8 mouse cellular contexts compared by ENCODE assay signal in the genomic region with DNA sequence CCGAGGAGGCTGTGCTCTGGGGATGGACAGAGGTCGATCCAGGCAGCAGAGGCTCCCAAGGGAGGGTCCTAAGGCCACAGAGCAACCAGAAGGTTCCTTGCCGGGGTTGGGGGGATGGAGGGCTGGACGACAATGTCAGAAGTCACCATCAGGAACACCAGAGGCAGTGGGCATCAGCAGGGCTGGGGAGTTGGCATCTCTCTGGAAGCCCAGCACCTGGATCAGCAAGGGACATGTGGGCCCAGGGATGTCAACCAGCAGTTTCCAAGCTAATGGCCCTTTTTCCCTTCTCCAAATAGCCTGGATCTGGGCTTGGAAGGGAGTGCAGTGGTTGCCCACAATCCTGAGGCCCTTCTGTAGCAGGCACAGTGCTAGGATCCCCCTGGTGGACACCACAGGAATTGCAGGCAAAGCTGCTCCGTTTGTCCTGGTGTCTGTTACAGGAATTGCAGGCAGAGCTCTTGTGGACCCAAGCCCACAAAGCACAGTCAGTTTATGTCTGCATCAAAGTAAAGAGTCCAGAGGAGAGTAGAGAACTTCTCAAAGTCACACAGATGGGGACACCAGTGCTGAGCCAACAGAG. TPM values are rescaled to one million over a fixed set of nuclear protein-coding genes. Genes with fewer than 3 reads are reported as not detected.
DNase-seq lines count a peak whose midpoint lies in the region; ATAC-seq and TF ChIP-seq lines count a peak whose summit lies in the region.

No protein-coding gene starts in this region.

- no peak for TF ChIP-seq EP300 in liver, embryonic 14.5 days (IDR thresholded peaks at IDR 0.05; ENCODE audit: low read depth)

- peak; percentile 100 for TF ChIP-seq CTCF in liver, embryonic 14.5 days (IDR thresholded peaks at IDR 0.05; ENCODE audit: low read depth)
- peak; percentile 94; the same call in 1 of the 2 replicates for TF ChIP-seq CTCF in thymus, adult 2 months (IDR thresholded peaks at IDR 0.05; ENCODE audit: borderline replicate concordance, control insufficient read depth, extremely low read depth, insufficient read depth, low read length, poor library complexity)

- no peak overlapping the region for H3K4me3 ChIP-seq in liver, embryonic 14.5 days (ENCODE audit: insufficient read depth in 1 of 2, low read depth in 2 of 2, low read length in 2 of 2)
- H3K4me3 ChIP-seq in neural tube, embryonic 14.5 days (ENCODE audit: low read depth, low read length): no peak overlapping the region
- H3K4me3 ChIP-seq in thymus, adult 2 months (ENCODE audit: control insufficient read depth, insufficient read depth, low read length): no peak overlapping the region

- no peak for TF ChIP-seq POLR2A in thymus, adult 2 months (IDR thresholded peaks at IDR 0.05; ENCODE audit: control insufficient read depth, extremely low read depth, insufficient read depth, low read length, poor library complexity)

- no peak overlapping the region for H3K27ac ChIP-seq in liver, embryonic 14.5 days
- H3K27ac ChIP-seq in neural tube, embryonic 14.5 days (ENCODE audit: low read depth, low read length): peak overlapping the region; percentile 77
- no peak overlapping the region for H3K27ac ChIP-seq in thymus, adult 2 months (ENCODE audit: control insufficient read depth, insufficient read depth, low read length)

- peak; percentile 80 for DNase-seq in A20 (ENCODE audit: low read depth, low spot score)
- DNase-seq in WW6 (ENCODE audit: low read depth, low spot score): peak; percentile 75
- DNase-seq in embryo, embryonic 11 days: peak; percentile 79
- DNase-seq in kidney, postnatal 10 days: peak; percentile 70
- peak; percentile 42 to 53 (median 47) for DNase-seq in liver, embryonic 14.5 days (ENCODE audit: low read depth in 3 of 3, low spot score in 3 of 3)
- DNase-seq in thymus, adult 2 months: peak; percentile 73

- H3K27me3 ChIP-seq in liver, embryonic 14.5 days (ENCODE audit: control insufficient read depth, insufficient read depth, low read length): no peaks in the 10 kb centered on the region
- H3K27me3 ChIP-seq in neural tube, embryonic 14.5 days (ENCODE audit: control insufficient read depth, insufficient read depth, low read length): no peaks in the 10 kb centered on the region
- no peaks in the 10 kb centered on the region for H3K27me3 ChIP-seq in thymus, adult 2 months (ENCODE audit: control insufficient read depth, insufficient read depth, low read length)

- H3K36me3 ChIP-seq in liver, embryonic 14.5 days (replicated peaks; ENCODE audit: control insufficient read depth, insufficient read depth, low read depth): no peaks in the 10 kb centered on the region
- H3K36me3 ChIP-seq in neural tube, embryonic 14.5 days (ENCODE audit: control insufficient read depth, insufficient read depth, low read length): no peaks in the 10 kb centered on the region
- no peaks in the 10 kb centered on the region for H3K36me3 ChIP-seq in thymus, adult 2 months (ENCODE audit: control insufficient read depth, insufficient read depth, low read length)

- H3K9ac ChIP-seq in liver, embryonic 14.5 days (replicated peaks): no peak overlapping the region
- H3K9ac ChIP-seq in neural tube, embryonic 14.5 days (replicated peaks; ENCODE audit: low read depth, low read length): no peak overlapping the region

- WGBS in liver, embryonic 14.5 days (ENCODE audit: insufficient replicate concordance): 50% methylated on average over 5 of the region's 5 CpGs
- 59% methylated on average over 5 of the region's 5 CpGs for WGBS in neural tube, embryonic 14.5 days
- WGBS in thymus, adult 2 months: 74% methylated on average over 5 of the region's 5 CpGs

- H3K9me3 ChIP-seq in liver, embryonic 14.5 days (ENCODE audit: control insufficient read depth, low read length): no peaks in the 10 kb centered on the region
- no peaks in the 10 kb centered on the region for H3K9me3 ChIP-seq in neural tube, embryonic 14.5 days (ENCODE audit: control insufficient read depth, low read length)

- H3K4me1 ChIP-seq in liver, embryonic 14.5 days (replicated peaks; ENCODE audit: control insufficient read depth in 2 of 2, insufficient read depth in 2 of 2, low read length in 1 of 2): no peaks in the 10 kb centered on the region
- peaks cover 7% of the 10 kb centered on the region; the same call in 1 of the 2 replicates for H3K4me1 ChIP-seq in neural tube, embryonic 14.5 days (ENCODE audit: control insufficient read depth, insufficient read depth, low read length)
- H3K4me1 ChIP-seq in thymus, adult 2 months (replicated peaks; ENCODE audit: control insufficient read depth, insufficient read depth, low read length): no peaks in the 10 kb centered on the region

- H3K4me2 ChIP-seq in liver, embryonic 14.5 days (ENCODE audit: low read depth): no peak overlapping the region
- no peak overlapping the region for H3K4me2 ChIP-seq in neural tube, embryonic 14.5 days (ENCODE audit: low read depth, low read length)

- peak; percentile 88 for ATAC-seq in granulocyte monocyte progenitor cell, adult 5-6 weeks (replicated peaks; ENCODE audit: poor library complexity, severe bottlenecking)
- ATAC-seq in liver, embryonic 14.5 days (ENCODE audit: insufficient read depth): 0 out of 2 replicates have a peak, but pooled peaks have one; percentile 46
- peak; percentile 23 for ATAC-seq in neural tube, embryonic 14.5 days (ENCODE audit: low read depth)

RNA-seq across cellular contexts. Expression of a gene that starts 1.3 kb away (rescaled TPM):
- 0.84 and 1.1 TPM in 2 replicates for total RNA-seq in granulocyte monocyte progenitor cell, adult 5-6 weeks (2014; fragmentation: Nextera tagmentation)
- 0.41 TPM in 1 of 2 replicates, not detected in the other for total RNA-seq in granulocyte monocyte progenitor cell, adult 5-6 weeks (2017)
- polyA plus RNA-seq in liver, embryonic 14.5 days (2012; rRNA removed): 0.17 and 0.22 TPM in 2 replicates
- 0.14 TPM in 1 of 2 replicates, not detected in the other for polyA plus RNA-seq in liver, embryonic 14.5 days (2014; fragmentation: Nextera tagmentation; extraction: Ambion mirVana)
- 1.5 and 1.9 TPM in 2 replicates for polyA plus RNA-seq in neural tube, embryonic 14.5 days (2014; fragmentation: Nextera tagmentation; extraction: Ambion mirVana)
- polyA plus RNA-seq in thymus, adult 2 months (2012; rRNA removed): 10.6 and 13.1 TPM in 2 replicates

RNA-seq across cellular contexts. Expression of a gene that starts 31.5 kb away (rescaled TPM):
- total RNA-seq in granulocyte monocyte progenitor cell, adult 5-6 weeks (2014; fragmentation: Nextera tagmentation): 99.5 and 132 TPM in 2 replicates
- total RNA-seq in granulocyte monocyte progenitor cell, adult 5-6 weeks (2017): 66.4 and 76.5 TPM in 2 replicates
- 21.4 and 40.2 TPM in 2 replicates for polyA plus RNA-seq in liver, embryonic 14.5 days (2012; rRNA removed)
- 16.8 and 20.0 TPM in 2 replicates for polyA plus RNA-seq in liver, embryonic 14.5 days (2014; fragmentation: Nextera tagmentation; extraction: Ambion mirVana)
- polyA plus RNA-seq in neural tube, embryonic 14.5 days (2014; fragmentation: Nextera tagmentation; extraction: Ambion mirVana): 56.2 and 58.4 TPM in 2 replicates
- polyA plus RNA-seq in thymus, adult 2 months (2012; rRNA removed): 196 and 199 TPM in 2 replicates

RNA-seq across cellular contexts. Expression of a gene that starts 31.8 kb away (rescaled TPM):
- total RNA-seq in granulocyte monocyte progenitor cell, adult 5-6 weeks (2014; fragmentation: Nextera tagmentation): 69.1 and 99.9 TPM in 2 replicates
- 72.9 and 77.2 TPM in 2 replicates for total RNA-seq in granulocyte monocyte progenitor cell, adult 5-6 weeks (2017)
- polyA plus RNA-seq in liver, embryonic 14.5 days (2012; rRNA removed): 26.5 and 47.3 TPM in 2 replicates
- 22.1 and 27.1 TPM in 2 replicates for polyA plus RNA-seq in liver, embryonic 14.5 days (2014; fragmentation: Nextera tagmentation; extraction: Ambion mirVana)
- 80.9 and 84.8 TPM in 2 replicates for polyA plus RNA-seq in neural tube, embryonic 14.5 days (2014; fragmentation: Nextera tagmentation; extraction: Ambion mirVana)
- polyA plus RNA-seq in thymus, adult 2 months (2012; rRNA removed): 196 and 222 TPM in 2 replicates

RNA-seq across cellular contexts. Expression of a gene that starts 40.6 kb away (rescaled TPM):
- total RNA-seq in granulocyte monocyte progenitor cell, adult 5-6 weeks (2014; fragmentation: Nextera tagmentation): not detected in 2 replicates
- not detected in 2 replicates for total RNA-seq in granulocyte monocyte progenitor cell, adult 5-6 weeks (2017)
- polyA plus RNA-seq in liver, embryonic 14.5 days (2012; rRNA removed): not detected in 2 replicates
- polyA plus RNA-seq in liver, embryonic 14.5 days (2014; fragmentation: Nextera tagmentation; extraction: Ambion mirVana): not detected in 2 replicates
- polyA plus RNA-seq in neural tube, embryonic 14.5 days (2014; fragmentation: Nextera tagmentation; extraction: Ambion mirVana): not detected in 2 replicates
- polyA plus RNA-seq in thymus, adult 2 months (2012; rRNA removed): 0.67 TPM in 1 of 2 replicates, not detected in the other

RNA-seq across cellular contexts. Expression of a gene that starts 56.7 kb away (rescaled TPM):
- total RNA-seq in granulocyte monocyte progenitor cell, adult 5-6 weeks (2014; fragmentation: Nextera tagmentation): 140 and 159 TPM in 2 replicates
- 147 and 185 TPM in 2 replicates for total RNA-seq in granulocyte monocyte progenitor cell, adult 5-6 weeks (2017)
- 53.4 and 84.4 TPM in 2 replicates for polyA plus RNA-seq in liver, embryonic 14.5 days (2012; rRNA removed)
- polyA plus RNA-seq in liver, embryonic 14.5 days (2014; fragmentation: Nextera tagmentation; extraction: Ambion mirVana): 183 and 186 TPM in 2 replicates
- polyA plus RNA-seq in neural tube, embryonic 14.5 days (2014; fragmentation: Nextera tagmentation; extraction: Ambion mirVana): 177 and 190 TPM in 2 replicates
- 117 and 145 TPM in 2 replicates for polyA plus RNA-seq in thymus, adult 2 months (2012; rRNA removed)

Comparison
In these comparisons a context has a peak if more than half of its experiments do, and no peak if none do; other contexts are left out.
1. ATAC-seq: peak in every context shown above with its lines; median percentile 88 in granulocyte monocyte progenitor cell, adult 5-6 weeks; 46 in liver, embryonic 14.5 days; 23 in neural tube, embryonic 14.5 days.